Mouse (Mus musculus): ENCODE measurements around the gene Fgfr2.

Gene Fgfr2

DNA sequence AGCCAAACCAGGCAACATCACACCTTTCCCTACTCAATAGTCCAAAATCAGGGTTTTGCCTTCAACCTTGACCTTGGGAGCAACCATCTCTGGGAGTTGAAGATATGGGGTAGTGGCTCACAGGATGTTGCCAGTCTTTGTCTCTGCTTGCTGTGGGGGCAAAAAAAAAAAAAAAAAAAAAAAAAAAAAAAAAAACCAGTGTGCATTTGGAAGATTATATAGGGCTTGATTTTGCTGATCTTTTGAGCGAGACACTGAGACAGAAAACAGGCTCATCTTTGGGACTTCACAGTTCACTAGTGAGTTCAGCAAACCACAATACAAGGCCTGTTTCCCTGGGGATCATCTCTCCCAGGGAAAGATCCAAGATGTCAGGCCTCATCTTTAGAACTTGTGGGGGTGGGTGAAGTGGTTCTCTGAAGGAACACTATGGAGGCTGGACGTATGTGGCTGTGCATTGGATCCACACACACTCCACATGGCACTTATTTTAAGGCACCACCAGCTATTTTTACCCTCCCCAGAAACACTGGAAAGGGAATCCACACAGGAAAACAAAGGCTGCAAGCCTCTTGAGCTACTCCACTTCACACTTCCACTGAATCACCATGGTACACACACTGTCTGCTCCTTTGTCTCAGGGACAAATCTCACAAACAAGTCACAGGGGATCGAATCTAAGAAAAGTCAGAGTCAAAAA lies 83.4 kb downstream of the Fgfr2 start:
- no peak for DNase-seq

- no peak for DNase-seq
Measured at GRCm38 (mm10) chr7:133037618-133038017, 85.5 kb downstream of the Fgfr2 start.

GRCm38 (mm10) chr7:133037217-133037616 lies 85.9 kb downstream of the Fgfr2 start:
- DNase-seq = no peak

DNA sequence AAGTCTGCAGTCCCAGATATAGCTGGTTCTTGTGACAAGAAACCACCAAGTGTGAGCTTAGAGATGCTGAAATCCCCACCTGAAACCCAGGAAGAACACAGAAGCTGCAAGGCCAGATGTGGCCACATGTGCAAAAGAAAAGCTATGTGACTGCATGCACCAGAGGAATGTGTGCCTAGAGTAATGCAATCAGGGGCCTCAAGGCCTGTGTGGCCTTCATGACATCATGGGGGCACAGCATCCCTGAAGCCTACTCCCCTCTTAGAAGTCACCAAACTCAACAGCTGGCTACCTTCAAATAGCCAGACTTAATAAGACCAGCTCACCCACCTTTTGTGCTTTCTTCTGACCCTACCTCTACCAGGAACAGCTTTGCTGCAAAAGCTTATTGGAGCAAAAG lies 87.2 kb downstream of the Fgfr2 start:
- no peak for DNase-seq

- DNase-seq = peak; percentile 82
Measured at GRCm38 (mm10) chr7:133032589-133033203, 90.5 kb downstream of the Fgfr2 start.

- no peak for DNase-seq
Measured at GRCm38 (mm10) chr7:133029496-133030047, 93.6 kb downstream of the Fgfr2 start.

GRCm38 (mm10) chr7:133029004-133029403 lies 94.1 kb downstream of the Fgfr2 start:
- DNase-seq = no peak

DNA sequence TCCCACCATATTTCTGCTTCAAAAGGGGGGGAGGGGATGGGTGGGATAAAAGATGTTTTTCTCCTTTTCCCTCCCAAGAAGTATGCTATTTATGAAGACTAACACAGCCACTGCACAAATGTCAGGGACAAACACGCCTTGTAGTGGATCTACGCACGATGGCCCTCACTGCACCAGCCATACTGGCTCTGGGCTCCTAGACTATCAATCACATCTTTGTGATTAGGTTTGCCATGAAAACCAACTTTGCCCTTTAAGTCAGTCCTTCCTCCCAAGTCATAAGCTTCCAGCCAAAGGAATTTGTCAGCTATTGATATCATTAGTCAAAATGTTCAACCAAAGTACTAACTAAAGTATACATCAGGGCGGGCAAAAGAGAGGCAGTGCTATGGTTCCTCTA lies 95.2 kb downstream of the Fgfr2 start:
- no peak for DNase-seq

DNA sequence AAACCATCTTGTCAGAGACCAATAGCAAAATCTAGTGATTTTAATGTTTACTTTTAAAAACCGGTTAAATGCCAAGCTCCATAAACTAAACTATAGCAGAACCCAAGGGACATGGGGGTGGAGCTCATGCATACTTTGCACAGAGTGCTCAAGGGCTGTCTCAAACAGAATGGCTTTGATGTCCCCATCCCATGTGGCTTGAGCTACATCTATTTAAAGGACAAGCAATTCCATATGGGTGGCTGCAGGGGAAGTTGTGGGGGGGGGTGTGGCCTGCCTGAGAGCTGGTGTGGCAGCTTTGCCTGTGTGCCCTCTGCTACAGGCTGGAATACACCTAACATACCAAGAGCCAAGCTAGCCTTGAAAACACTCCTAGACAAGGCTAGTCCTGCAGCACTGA lies 98.5 kb downstream of the Fgfr2 start:
- no peak for DNase-seq

GRCm38 (mm10) chr7:133019481-133020020 lies 103.6 kb downstream of the Fgfr2 start:
- no peak for DNase-seq

- no peak for DNase-seq
Measured at GRCm38 (mm10) chr7:133018961-133019360, 104.2 kb downstream of the Fgfr2 start.

- DNase-seq = peak; percentile 60 to 66
Measured at GRCm38 (mm10) chr7:133015416-133016070, 107.6 kb downstream of the Fgfr2 start.

DNA sequence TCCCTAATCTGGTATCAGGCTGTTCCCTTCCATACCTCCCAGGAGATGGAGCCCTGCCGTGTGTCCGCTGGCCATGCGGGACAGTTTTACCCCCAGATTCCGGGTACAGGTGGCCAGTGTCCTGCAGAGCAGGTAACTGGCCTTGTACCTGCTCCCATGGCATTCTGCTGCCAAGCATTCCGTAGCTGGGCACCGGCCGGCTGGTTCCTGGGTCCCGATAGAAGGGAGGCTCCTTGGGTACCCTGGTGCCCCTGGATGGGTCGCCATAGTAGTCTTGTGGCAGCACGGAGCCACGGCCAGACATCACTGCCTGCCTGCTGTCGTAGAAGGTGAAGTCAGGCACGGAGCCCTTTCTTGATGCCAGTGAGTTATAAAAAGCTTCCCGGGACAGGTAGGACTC lies 108.5 kb downstream of the Fgfr2 start:
- no peak for DNase-seq

- no peak for DNase-seq
Measured at GRCm38 (mm10) chr7:133013923-133014322, 109.2 kb downstream of the Fgfr2 start.

- DNase-seq = no peak
Measured at GRCm38 (mm10) chr7:133012637-133013366, 110.3 kb downstream of the Fgfr2 start.

GRCm38 (mm10) chr7:133011611-133012010 lies 111.5 kb downstream of the Fgfr2 start:
- DNase-seq = no peak

GRCm38 (mm10) chr7:133011191-133011590 lies 112.0 kb downstream of the Fgfr2 start:
- peak; percentile 91 to 93 for DNase-seq

GRCm38 (mm10) chr7:133010477-133010876 lies 112.7 kb downstream of the Fgfr2 start:
- DNase-seq = peak; percentile 73 to 76

DNA sequence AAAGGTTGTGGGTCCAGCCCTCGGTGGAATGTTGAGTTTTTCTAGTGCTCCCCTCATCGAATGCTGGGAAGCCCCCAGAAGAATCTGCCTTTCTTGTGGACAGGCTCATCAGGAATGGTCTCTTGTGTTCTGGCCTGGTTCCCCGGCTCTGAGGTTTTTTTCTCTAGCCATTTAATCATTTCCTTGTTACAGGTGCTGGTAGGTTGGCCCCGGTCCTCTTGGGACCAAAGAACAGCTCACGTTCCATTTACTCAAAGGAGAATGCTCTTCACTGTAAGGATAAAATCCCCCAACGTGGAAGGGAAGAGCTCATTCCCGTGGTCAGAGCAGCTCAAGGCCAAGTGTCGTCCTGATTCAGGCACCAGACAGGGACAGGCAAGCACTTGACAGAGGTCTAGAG lies 113.5 kb downstream of the Fgfr2 start:
- no peak for DNase-seq

- no peak for DNase-seq
Measured at GRCm38 (mm10) chr7:133008663-133009062, 114.5 kb downstream of the Fgfr2 start.

DNA sequence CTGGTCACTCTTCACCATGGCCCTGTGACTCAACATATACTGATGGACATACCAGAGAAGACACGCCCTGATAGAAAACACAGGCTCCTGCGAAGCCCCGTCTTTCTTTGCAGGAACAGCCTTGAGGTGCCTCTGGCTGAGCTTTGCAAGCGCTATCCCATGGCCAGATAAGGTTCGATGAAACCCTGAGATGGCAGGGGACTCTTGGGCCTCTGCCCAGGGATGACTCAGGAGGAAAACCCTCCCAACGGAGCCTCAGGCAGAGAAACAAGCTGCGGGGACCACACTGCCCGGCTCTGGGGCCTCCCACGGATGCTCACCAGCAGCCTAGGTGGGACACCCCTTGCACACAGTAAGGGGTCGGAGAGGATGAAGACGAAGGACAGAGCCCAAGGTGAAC lies 115.8 kb downstream of the Fgfr2 start:
- DNase-seq = peak in 1 of 2 experiments; percentile 56

DNA sequence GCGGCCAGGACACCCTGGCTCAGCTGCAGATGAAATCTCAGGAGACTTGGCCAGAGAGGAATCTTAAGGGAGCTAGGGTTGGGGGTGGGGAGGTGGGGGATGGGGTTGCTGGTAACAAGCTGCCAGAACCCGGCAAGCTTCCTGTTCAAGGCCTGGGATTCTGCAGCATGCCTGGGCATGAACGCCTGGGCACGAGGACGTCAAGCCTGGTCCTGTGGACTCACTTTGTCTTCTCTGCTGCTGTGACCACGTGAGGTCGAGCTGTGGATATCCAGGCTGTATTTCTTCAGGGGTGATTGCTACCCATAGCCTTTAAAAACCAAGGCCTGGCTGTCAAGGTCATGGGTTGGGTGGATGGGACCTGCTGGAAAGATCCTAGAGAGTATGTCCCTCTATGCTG lies 117.4 kb downstream of the Fgfr2 start:
- no peak for DNase-seq

DNA sequence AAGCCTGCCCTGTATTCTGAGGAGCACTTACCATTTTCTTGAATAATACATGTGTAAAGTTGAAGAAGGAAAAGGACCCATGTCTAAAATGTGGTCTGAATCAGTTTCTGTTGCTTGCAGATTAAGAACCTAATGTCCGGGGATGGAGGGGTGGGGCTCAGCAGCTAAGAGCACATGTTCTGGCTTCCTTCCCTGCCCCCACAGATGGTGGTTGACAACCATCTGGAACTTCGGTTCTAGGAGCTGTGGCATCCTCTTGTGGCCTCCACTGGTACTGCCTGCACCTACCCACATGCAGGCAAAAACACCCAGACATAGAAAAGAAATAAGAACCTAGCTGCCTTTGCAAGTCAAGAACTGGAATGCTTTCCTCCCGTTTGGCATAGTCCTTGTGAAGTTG lies 119.7 kb downstream of the Fgfr2 start:
- peak; percentile 97 to 98 for DNase-seq
